Mouse (Mus musculus): ENCODE results near the gene Camk2n1. TPM values are rescaled to one million over a fixed set of nuclear protein-coding genes. Genes with fewer than 3 reads are reported as not detected.

Gene Camk2n1
- polyA plus RNA-seq, 1 experiment, result 39.6 TPM

GRCm38 (mm10) chr4:138499856-138500645, 45.9 kb downstream of the Camk2n1 start:
- H3K27ac ChIP-seq (ENCODE audit: insufficient read depth, low read depth, low read length), result no peak overlapping the region
- H3K36me3 ChIP-seq (ENCODE audit: control insufficient read depth, insufficient read depth, low read length), result no peaks in the 10 kb centered on the region
- peaks cover 4% of the 10 kb centered on the region for H3K4me1 ChIP-seq (ENCODE audit: control insufficient read depth, insufficient read depth, low read length)
- no peaks in the 10 kb centered on the region for H3K27me3 ChIP-seq (replicated peaks; ENCODE audit: control insufficient read depth, insufficient read depth, low read length)
- no peak for DNase-seq
- no peak overlapping the region for H3K4me3 ChIP-seq (ENCODE audit: insufficient read depth, low read depth, low read length)
- WGBS, result 80% methylated on average over 21 of the region's 21 CpGs
- TF ChIP-seq CTCF (conservative IDR thresholded peaks at IDR 0.05; ENCODE audit: insufficient read depth, insufficient read length, low read depth, low read length) (no peak), POLR2A (IDR thresholded peaks at IDR 0.05; ENCODE audit: low read depth, low read length) (no peak)

GRCm38 (mm10) chr4:138501048-138501447, 46.9 kb downstream of the Camk2n1 start:
- WGBS, result 77% methylated on average over 5 of the region's 5 CpGs
- Histone ChIP-seq H3K4me1 (ENCODE audit: control insufficient read depth, insufficient read depth, low read length) (no peaks in the 10 kb centered on the region), H3K4me3 (ENCODE audit: insufficient read depth, low read depth, low read length) (no peak overlapping the region), H3K27me3 (replicated peaks; ENCODE audit: control insufficient read depth, insufficient read depth, low read length) (no peaks in the 10 kb centered on the region), H3K36me3 (ENCODE audit: control insufficient read depth, insufficient read depth, low read length) (no peaks in the 10 kb centered on the region), H3K27ac (ENCODE audit: insufficient read depth, low read depth, low read length) (no peak overlapping the region)
- no peak for DNase-seq
- TF ChIP-seq CTCF (conservative IDR thresholded peaks at IDR 0.05; ENCODE audit: insufficient read depth, insufficient read length, low read depth, low read length) (no peak), POLR2A (IDR thresholded peaks at IDR 0.05; ENCODE audit: low read depth, low read length) (no peak)

- H3K4me1 ChIP-seq (ENCODE audit: control insufficient read depth, insufficient read depth, low read length), result no peaks in the 10 kb centered on the region
- H3K36me3 ChIP-seq (ENCODE audit: control insufficient read depth, insufficient read depth, low read length), result no peaks in the 10 kb centered on the region
- no peaks in the 10 kb centered on the region for H3K27me3 ChIP-seq (replicated peaks; ENCODE audit: control insufficient read depth, insufficient read depth, low read length)
- TF ChIP-seq POLR2A (IDR thresholded peaks at IDR 0.05; ENCODE audit: low read depth, low read length), result no peak
- TF ChIP-seq CTCF (conservative IDR thresholded peaks at IDR 0.05; ENCODE audit: insufficient read depth, insufficient read length, low read depth, low read length), result no peak
- H3K27ac ChIP-seq (ENCODE audit: insufficient read depth, low read depth, low read length), result no peak overlapping the region
- 9% methylated on average over 16 of the region's 16 CpGs for WGBS
- no peak for DNase-seq
- no peak overlapping the region for H3K4me3 ChIP-seq (ENCODE audit: insufficient read depth, low read depth, low read length)
Observed at GRCm38 (mm10) chr4:138504632-138505101, 50.6 kb downstream of the Camk2n1 start.

GRCm38 (mm10) chr4:138505171-138505870, 51.2 kb downstream of the Camk2n1 start:
- 20% methylated on average over 10 of the region's 10 CpGs for WGBS
- TF ChIP-seq POLR2A (IDR thresholded peaks at IDR 0.05; ENCODE audit: low read depth, low read length) (no peak), CTCF (conservative IDR thresholded peaks at IDR 0.05; ENCODE audit: insufficient read depth, insufficient read length, low read depth, low read length) (peak; percentile 70)
- H3K4me3 ChIP-seq (ENCODE audit: insufficient read depth, low read depth, low read length), result no peak overlapping the region
- no peaks in the 10 kb centered on the region for H3K4me1 ChIP-seq (ENCODE audit: control insufficient read depth, insufficient read depth, low read length)
- no peak overlapping the region for H3K27ac ChIP-seq (ENCODE audit: insufficient read depth, low read depth, low read length)
- no peaks in the 10 kb centered on the region for H3K36me3 ChIP-seq (ENCODE audit: control insufficient read depth, insufficient read depth, low read length)
- peak; percentile 45 for DNase-seq
- no peaks in the 10 kb centered on the region for H3K27me3 ChIP-seq (replicated peaks; ENCODE audit: control insufficient read depth, insufficient read depth, low read length)

- H3K27ac ChIP-seq (ENCODE audit: insufficient read depth, low read depth, low read length), result no peak overlapping the region
- WGBS, result 69% methylated on average over 6 of the region's 6 CpGs
Observed at GRCm38 (mm10) chr4:138507903-138508302, 53.8 kb downstream of the Camk2n1 start.

More at GRCm38 (mm10) chr4:138507903-138508302, 53.8 kb downstream of the Camk2n1 start:
- no peak for DNase-seq
- Histone ChIP-seq H3K36me3 (ENCODE audit: control insufficient read depth, insufficient read depth, low read length) (no peaks in the 10 kb centered on the region), H3K4me1 (ENCODE audit: control insufficient read depth, insufficient read depth, low read length) (no peaks in the 10 kb centered on the region), H3K4me3 (ENCODE audit: insufficient read depth, low read depth, low read length) (no peak overlapping the region), H3K27me3 (replicated peaks; ENCODE audit: control insufficient read depth, insufficient read depth, low read length) (no peaks in the 10 kb centered on the region)
- TF ChIP-seq POLR2A (IDR thresholded peaks at IDR 0.05; ENCODE audit: low read depth, low read length) (no peak), CTCF (conservative IDR thresholded peaks at IDR 0.05; ENCODE audit: insufficient read depth, insufficient read length, low read depth, low read length) (no peak)

Other genes with a start within 250 kb of the Camk2n1 start
- gene Hp1bp3, start 238.0 kb upstream of the Camk2n1 start, polyA plus RNA-seq (2012; rRNA removed), result 53.1 and 59.5 TPM in 2 replicates
- 0.23 and 0.29 TPM in 2 replicates for gene Sh2d5, start 203.9 kb upstream of the Camk2n1 start, polyA plus RNA-seq (2012; rRNA removed)
- gene Kif17, start 203.9 kb upstream of the Camk2n1 start, polyA plus RNA-seq (2012; rRNA removed), result 0.48 and 0.64 TPM in 2 replicates
- gene Ddost, start 149.6 kb upstream of the Camk2n1 start, polyA plus RNA-seq (2012; rRNA removed), result 157 and 169 TPM in 2 replicates
- gene Pink1, start 128.0 kb upstream of the Camk2n1 start, polyA plus RNA-seq (2012; rRNA removed), result 226 and 272 TPM in 2 replicates
- 394 and 454 TPM in 2 replicates for gene Cda, start 86.3 kb upstream of the Camk2n1 start, polyA plus RNA-seq (2012; rRNA removed)
- not detected in 2 replicates for gene Fam43b, start 57.8 kb upstream of the Camk2n1 start, polyA plus RNA-seq (2012; rRNA removed)
- 31.3 and 31.8 TPM in 2 replicates for gene Mul1, start 19.6 kb upstream of the Camk2n1 start, polyA plus RNA-seq (2012; rRNA removed)
- gene Vwa5b1, start 181.6 kb downstream of the Camk2n1 start, polyA plus RNA-seq (2012; rRNA removed), result 0.08 TPM in 1 of 2 replicates, not detected in the other